Mouse (Mus musculus): ENCODE results near the gene Ankrd34a.

The Ankrd34a gene

GRCm38 (mm10) chr3:96606618-96607017 is 10.2 kb downstream of the Ankrd34a start:
- no peak for DNase-seq (ENCODE audit: low spot score in 2 of 2)

GRCm38 (mm10) chr3:96617941-96618340 is 21.5 kb downstream of the Ankrd34a start:
- DNase-seq (ENCODE audit: low spot score in 2 of 2), result no peak

- no peak for DNase-seq (ENCODE audit: low spot score in 2 of 2)
Measured at GRCm38 (mm10) chr3:96623201-96623600, 26.8 kb downstream of the Ankrd34a start.

- DNase-seq (ENCODE audit: low spot score in 2 of 2), result peak; percentile 90 to 93
Measured at GRCm38 (mm10) chr3:96629729-96630600, 33.5 kb downstream of the Ankrd34a start, which contains the start of gene Rbm8a. Gene Rbm8a (plus strand): TSS chr3:96629933.

GRCm38 (mm10) chr3:96632058-96632457 is 35.6 kb downstream of the Ankrd34a start:
- DNase-seq (ENCODE audit: low spot score in 2 of 2), result no peak

GRCm38 (mm10) chr3:96634015-96634414 is 37.6 kb downstream of the Ankrd34a start:
- no peak for DNase-seq (ENCODE audit: low spot score in 2 of 2)

- peak; percentile 67 to 80 for DNase-seq (ENCODE audit: low spot score in 2 of 2)
Measured at GRCm38 (mm10) chr3:96634928-96635879, 38.8 kb downstream of the Ankrd34a start, which contains the start of the genes Pex11b and Gm42957. Gene Pex11b (plus strand): TSS chr3:96635376. Gene Gm42957 (plus strand): TSS chr3:96635474.

GRCm38 (mm10) chr3:96635906-96636305 is 39.5 kb downstream of the Ankrd34a start:
- DNase-seq (ENCODE audit: low spot score in 2 of 2), result no peak

- DNase-seq (ENCODE audit: low spot score in 2 of 2), result no peak
Measured at GRCm38 (mm10) chr3:96636448-96636847, 40.0 kb downstream of the Ankrd34a start.

GRCm38 (mm10) chr3:96639219-96639618 is 42.8 kb downstream of the Ankrd34a start:
- DNase-seq (ENCODE audit: low spot score in 2 of 2), result peak; percentile 56 to 72

GRCm38 (mm10) chr3:96645018-96645649 is 48.7 kb downstream of the Ankrd34a start, which contains the start of gene Itga10:
Gene Itga10 (plus strand): TSS chr3:96645584.
- peak in 1 of 2 experiments; percentile 24 for DNase-seq (ENCODE audit: low spot score in 2 of 2)

- DNase-seq (ENCODE audit: low spot score in 2 of 2), result no peak
Measured at GRCm38 (mm10) chr3:96647365-96647764, 50.9 kb downstream of the Ankrd34a start.

Measured in natural killer cell, adult 2 months (primary cell).